Mouse (Mus musculus): ENCODE data around the gene Cfap65.

The Cfap65 gene

GRCm38 (mm10) chr1:74882828-74883227 is 52.6 kb downstream of the Cfap65 start:
- in situ Hi-C loops (cut with MboI; ENCODE audit: low sequenced_read_pairs), result no loop called here

DNA sequence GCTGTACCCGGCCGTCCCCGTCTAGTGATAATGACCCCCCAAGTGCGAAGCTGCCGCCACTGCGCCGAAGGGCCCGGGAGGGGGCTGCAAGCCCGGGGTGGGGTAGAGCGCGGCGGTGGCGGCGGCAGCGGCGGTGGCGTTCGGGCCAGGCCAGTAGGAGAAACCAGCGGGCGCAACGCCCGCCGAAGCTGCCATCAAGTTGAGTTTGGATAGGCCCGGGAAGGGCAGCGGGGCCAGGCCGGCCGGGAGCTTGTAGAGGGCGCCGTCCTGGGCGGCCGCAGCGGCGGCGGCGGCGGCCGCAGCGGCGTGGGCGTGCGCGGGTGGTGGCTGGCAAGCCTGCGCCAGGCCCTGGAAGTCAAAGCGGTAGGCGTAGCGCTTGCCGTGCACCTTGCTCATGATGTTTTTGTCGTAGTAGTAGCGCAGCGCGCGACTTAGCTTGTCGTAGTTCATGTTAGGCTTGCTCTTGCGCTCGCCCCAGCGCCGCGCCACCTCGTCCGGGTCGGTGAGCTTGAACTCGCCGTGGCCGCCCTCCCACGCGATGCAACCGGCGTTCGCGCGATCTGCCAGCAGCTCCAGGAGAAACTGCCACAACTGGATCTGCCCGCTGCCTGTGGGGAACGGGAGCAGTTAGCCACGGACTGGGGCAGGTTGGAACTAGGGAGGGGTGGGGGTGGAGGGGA is 53.2 kb downstream of the Cfap65 start:
- in situ Hi-C loops (cut with MboI; ENCODE audit: low sequenced_read_pairs), result no loop called here

DNA sequence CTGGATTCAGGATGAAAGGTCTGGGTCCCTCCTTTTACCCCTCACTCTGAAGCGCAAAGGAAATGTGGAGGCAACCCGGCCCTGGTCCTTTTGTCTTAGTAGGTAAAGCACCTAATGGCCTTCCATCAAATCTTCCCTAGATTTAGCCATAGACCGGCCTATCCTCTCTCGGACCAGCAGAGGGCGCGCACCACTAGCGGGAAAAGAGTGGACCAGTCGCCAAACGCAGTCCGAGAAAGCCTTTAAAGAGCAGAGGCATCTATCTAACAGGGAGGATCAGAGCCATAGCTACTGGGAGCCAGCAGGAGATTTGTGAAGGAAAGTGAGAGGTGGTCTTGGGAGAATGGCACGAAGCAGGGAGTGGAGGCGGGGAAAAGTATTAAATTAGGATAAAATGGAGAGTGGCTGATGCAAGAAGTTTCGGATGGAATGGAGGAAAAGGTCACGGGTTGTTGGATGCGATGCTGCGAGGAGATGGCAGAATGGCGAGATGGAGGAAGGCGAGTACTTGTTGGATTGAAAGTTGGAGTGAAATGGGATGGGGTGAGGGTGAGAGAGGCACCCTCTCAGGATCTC is 54.5 kb downstream of the Cfap65 start:
- in situ Hi-C loops (cut with MboI; ENCODE audit: low sequenced_read_pairs), result no loop called here

- in situ Hi-C loops (cut with MboI; ENCODE audit: low sequenced_read_pairs), result no loop called here
Measured at GRCm38 (mm10) chr1:74877199-74877598, 58.2 kb downstream of the Cfap65 start.

GRCm38 (mm10) chr1:74872218-74872617 is 63.2 kb downstream of the Cfap65 start:
- in situ Hi-C loops (cut with MboI; ENCODE audit: low sequenced_read_pairs), result no loop called here

DNA sequence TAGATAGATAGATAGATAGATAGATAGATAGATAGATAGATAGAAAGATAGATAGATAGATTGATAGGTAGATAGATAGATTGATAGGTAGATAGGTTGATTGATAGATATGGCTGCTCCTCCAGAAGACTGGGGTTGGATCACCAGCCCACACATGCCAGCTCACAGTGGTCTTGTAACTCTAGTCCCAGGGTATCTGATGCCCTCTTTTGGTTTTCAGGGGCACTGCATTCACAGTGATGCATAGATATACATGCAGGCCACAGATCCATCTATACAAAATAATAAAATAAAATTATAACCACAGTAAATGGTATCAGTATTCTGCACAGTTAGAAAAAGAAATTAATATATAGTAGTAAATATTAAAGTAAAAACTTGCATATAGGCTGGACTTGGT is 73.6 kb downstream of the Cfap65 start:
- in situ Hi-C loops (cut with MboI; ENCODE audit: low sequenced_read_pairs), result no loop called here

DNA sequence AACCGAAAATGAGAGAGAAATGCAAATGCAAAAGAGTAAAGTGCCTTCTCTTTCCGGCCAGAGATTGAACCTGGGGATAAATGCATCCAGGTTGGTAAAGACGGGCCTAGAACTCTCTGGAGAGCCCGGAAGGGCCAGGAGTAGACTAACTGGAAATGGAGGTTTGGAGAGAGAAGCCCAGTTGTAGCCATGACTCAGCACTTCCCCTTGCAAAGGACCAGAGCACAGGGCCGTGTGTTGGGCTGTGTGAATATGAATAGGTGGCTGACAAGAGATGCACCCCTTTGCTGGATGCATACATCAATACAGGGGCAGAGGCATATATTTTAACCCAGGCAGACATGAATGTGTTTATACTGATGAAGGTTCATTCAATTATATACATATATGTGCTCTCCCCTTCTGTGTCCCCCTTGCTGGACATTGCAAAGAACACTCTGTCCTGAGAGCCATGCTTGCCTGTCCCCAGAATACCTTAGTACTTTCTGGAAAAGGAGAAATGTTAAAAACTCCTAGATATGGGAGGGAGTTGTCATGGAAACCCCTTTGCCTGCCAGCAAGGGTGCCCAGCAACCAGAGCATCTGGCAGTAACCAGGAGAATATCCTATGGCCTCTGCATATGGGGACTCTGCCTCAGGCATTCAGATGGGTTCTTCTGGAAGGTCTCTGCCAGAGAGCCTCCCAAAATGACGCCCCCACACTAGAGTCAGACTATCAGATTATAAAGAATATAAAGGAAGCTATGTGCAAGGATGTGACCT is 76.0 kb downstream of the Cfap65 start:
- in situ Hi-C loops (cut with MboI; ENCODE audit: low sequenced_read_pairs), result no loop called here

- in situ Hi-C loops (cut with MboI; ENCODE audit: low sequenced_read_pairs), result no loop called here
Measured at GRCm38 (mm10) chr1:74858805-74859204, 76.6 kb downstream of the Cfap65 start.

GRCm38 (mm10) chr1:74858171-74858719 is 77.2 kb downstream of the Cfap65 start:
- in situ Hi-C loops (cut with MboI; ENCODE audit: low sequenced_read_pairs), result no loop called here

GRCm38 (mm10) chr1:74857677-74858076 is 77.7 kb downstream of the Cfap65 start:
- in situ Hi-C loops (cut with MboI; ENCODE audit: low sequenced_read_pairs), result no loop called here

DNA sequence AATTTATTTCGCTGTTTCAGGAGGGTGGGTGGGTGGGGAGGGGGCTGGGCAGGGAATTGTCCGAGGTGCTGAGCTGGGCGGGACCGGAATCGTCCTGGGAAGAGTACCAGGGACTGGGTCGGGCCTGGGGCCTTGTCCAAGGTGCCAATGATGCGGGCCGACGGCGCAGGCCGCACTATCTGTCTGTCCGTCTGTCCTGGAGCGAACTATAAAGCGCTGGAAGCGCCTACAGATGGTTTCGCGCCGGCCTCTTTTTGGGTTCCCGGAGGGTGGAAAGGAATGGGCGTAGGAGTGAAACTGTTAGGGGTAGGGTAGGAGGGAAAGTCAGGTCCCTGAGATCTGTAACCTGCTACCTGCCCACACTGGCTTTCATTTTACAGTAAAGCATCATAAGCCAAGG is 78.2 kb downstream of the Cfap65 start:
- in situ Hi-C loops (cut with MboI; ENCODE audit: low sequenced_read_pairs), result no loop called here

- in situ Hi-C loops (cut with MboI; ENCODE audit: low sequenced_read_pairs), result no loop called here
Measured at GRCm38 (mm10) chr1:74856791-74857190, 78.6 kb downstream of the Cfap65 start.

- in situ Hi-C loops (cut with MboI; ENCODE audit: low sequenced_read_pairs), result no loop called here
Measured at GRCm38 (mm10) chr1:74856439-74856720, 79.0 kb downstream of the Cfap65 start.

DNA sequence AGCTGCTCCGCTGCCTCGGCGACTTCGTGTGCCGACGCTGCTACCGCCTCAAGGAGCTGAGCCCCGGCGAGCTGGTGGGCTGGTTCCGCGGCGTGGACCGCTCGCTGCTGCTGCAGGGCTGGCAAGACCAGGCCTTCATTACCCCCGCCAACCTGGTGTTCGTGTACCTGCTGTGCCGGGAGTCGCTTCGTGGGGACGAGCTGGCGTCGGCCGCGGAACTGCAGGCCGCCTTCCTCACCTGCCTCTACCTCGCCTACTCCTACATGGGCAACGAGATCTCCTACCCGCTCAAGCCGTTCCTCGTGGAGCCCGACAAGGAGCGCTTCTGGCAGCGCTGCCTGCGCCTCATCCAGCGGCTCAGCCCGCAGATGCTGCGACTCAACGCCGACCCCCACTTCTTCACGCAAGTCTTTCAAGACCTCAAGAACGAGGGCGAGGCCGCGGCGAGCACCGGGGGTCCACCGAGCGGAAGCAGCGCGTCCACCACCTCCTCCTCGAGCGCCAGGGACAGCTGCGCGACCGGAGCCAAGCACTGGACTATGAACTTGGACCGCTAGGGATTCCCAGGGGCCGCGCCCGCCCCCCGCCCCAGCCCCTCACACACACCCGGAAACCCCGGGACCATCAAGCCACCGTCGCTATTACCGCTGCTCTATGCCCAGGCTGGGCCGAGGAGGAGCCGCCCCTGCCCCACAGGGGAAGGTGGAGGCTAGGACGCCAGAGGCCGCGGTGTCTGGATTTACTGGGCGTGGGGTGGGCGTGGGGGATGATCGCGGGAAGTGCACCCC is 79.6 kb downstream of the Cfap65 start:
- in situ Hi-C loops (cut with MboI; ENCODE audit: low sequenced_read_pairs), result no loop called here

GRCm38 (mm10) chr1:74855156-74855555 is 80.2 kb downstream of the Cfap65 start:
- in situ Hi-C loops (cut with MboI; ENCODE audit: low sequenced_read_pairs), result no loop called here

- in situ Hi-C loops (cut with MboI; ENCODE audit: low sequenced_read_pairs), result no loop called here
Measured at GRCm38 (mm10) chr1:74854306-74855056, 80.9 kb downstream of the Cfap65 start, which contains the start of gene Cdk5r2. Gene Cdk5r2, plus strand, starts transcription at chr1:74854934.
